Mouse (Mus musculus) kidney, adult 2 months (tissue): ENCODE data around the gene Slc25a36. TPM values are rescaled to one million over a fixed set of nuclear protein-coding genes. Genes with fewer than 3 reads are reported as not detected.
A peak's percentile ranks its signal among the peaks of the same experiment; 100 is the strongest.

Experiments
- DNase-seq: peaks from one replicate; pipeline ENCODE4 v3.0.0; 2021
- H3K27ac ChIP-seq: fragments of 200-500 bp; 2 replicates; pipeline ENCODE4 v1.5.1; 2012; ENCODE audit warnings: low read depth, low read length, control low read depth, inconsistent platforms; ENCODE audit not compliant: insufficient read depth
- H3K27me3 ChIP-seq: fragments of 200-500 bp; replicated peaks from 2 replicates; pipeline ENCODE4 v1.6.1; 2012; ENCODE audit warnings: mild to moderate bottlenecking, moderate library complexity, low read length, inconsistent platforms; ENCODE audit not compliant: control insufficient read depth, insufficient read depth
- H3K36me3 ChIP-seq: fragments of 200-500 bp; 2 replicates; pipeline ENCODE4 v1.6.1; 2012; ENCODE audit warnings: mild to moderate bottlenecking, moderate library complexity, low read length, inconsistent platforms; ENCODE audit not compliant: control insufficient read depth, insufficient read depth
- H3K4me1 ChIP-seq: fragments of 200-500 bp; 2 replicates; pipeline ENCODE4 v1.6.1; 2011; ENCODE audit warnings: low read length; ENCODE audit not compliant: control insufficient read depth, insufficient read depth
- H3K4me3 ChIP-seq: fragments of 200-500 bp; 2 replicates; pipeline ENCODE4 v1.5.1; 2011; ENCODE audit warnings: mild to moderate bottlenecking, low read depth, low read length, control low read depth; ENCODE audit not compliant: insufficient read depth
- CTCF ChIP-seq: fragments of 200-500 bp; conservative IDR thresholded peaks from 2 replicates; pipeline ENCODE4 v1.5.1; 2011; ENCODE audit warnings: low read depth, mild to moderate bottlenecking, control low read depth, low read length, moderate library complexity, mixed read lengths; ENCODE audit not compliant: insufficient read depth, insufficient read length
- POLR2A ChIP-seq: fragments of 200-500 bp; IDR thresholded peaks from one replicate; pipeline ENCODE4 v1.6.1; 2011; ENCODE audit warnings: low read depth, low read length, control low read depth
- WGBS: fragments of 180-500 bp; shearing (Covaris S2); methylation state at CpG from one replicate; pipeline ENCODE4 v1.1.7; 2018; 5-methylcytosine and 5-hydroxymethylcytosine counted together
- polyA plus RNA-seq: library from polyadenylated mRNA; depleted of rRNA; stranded (reverse); fragments of >200 nt; gene quantifications from 2 replicates; pipeline ENCODE4 v1.2.3, GENCODE M21; 2012

Slc25a36 gene
- polyA plus RNA-seq, 1 experiment, result 45.6 TPM

DNA sequence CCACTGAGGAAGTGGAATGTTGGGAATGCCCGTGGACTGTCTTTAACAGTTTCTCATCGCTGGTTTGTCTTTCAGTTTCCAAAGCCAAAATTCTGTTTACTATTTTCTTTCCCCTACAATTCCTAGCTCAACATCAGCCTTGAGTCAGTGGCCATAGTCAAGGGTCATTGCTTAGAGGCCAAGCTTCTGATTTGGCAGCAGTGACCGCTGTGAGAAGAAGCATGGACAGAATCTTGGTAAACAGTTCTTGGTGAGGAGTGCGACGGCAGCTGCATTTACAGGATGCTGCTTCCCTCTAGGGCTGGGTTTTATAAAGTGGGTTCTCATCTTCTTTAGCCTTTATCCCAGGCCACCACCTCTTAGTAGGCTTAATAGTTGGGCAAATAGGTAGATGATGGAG lies 19.0 kb upstream of the Slc25a36 start:
- Histone ChIP-seq H3K4me3 (no peak overlapping the region), H3K27me3 (no peaks in the 10 kb centered on the region), H3K4me1 (peaks cover 10% of the 10 kb centered on the region), H3K27ac (no peak overlapping the region), H3K36me3 (no peaks in the 10 kb centered on the region)
- peak; percentile 78 for DNase-seq
- TF ChIP-seq CTCF, result no peak
- no peak for TF ChIP-seq POLR2A
- WGBS, result 49% methylated on average over 5 of the region's 5 CpGs

DNA sequence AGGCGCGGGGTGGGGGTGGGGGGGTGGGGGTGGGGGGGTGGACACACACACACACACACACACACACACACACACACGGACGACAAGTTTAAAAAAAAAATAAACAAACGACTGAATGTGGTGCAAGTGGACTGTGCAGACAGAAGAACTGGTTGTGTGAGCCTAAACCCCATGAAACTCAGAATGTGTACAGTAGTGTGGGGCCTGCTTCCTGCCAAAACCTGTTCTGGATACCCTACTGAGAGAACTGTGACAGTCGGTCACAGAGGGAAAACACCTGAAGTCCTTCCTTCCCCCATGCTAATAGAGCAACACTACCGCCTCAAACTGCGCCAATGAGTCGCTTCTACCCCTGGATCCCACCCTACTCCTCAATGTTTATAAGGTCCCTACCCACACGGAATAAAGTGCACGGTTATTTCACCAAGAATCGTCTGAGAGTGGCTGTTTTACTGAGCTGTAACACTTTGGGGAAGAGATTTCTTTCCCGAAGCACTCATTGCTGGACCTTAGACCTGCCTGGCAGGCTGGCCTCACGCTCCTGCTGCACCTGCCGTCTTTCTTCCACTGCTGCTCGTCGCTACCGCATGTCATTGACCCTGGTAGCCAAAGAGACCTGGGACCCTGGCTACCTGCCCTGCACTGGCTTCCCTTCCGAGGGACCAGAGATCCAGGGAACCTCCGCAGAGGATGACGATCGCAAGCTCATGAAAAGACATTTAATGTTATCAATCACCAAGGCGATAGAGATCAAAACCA lies 13.2 kb upstream of the Slc25a36 start:
- peaks cover 17% of the 10 kb centered on the region for H3K4me1 ChIP-seq
- WGBS, result 45% methylated on average over 23 of the region's 23 CpGs
- H3K27me3 ChIP-seq, result no peaks in the 10 kb centered on the region
- H3K36me3 ChIP-seq, result no peaks in the 10 kb centered on the region
- DNase-seq, result peak; percentile 82
- peak overlapping the region; percentile 73; the same call in 1 of the 2 replicates for H3K27ac ChIP-seq
- no peak overlapping the region for H3K4me3 ChIP-seq
- no peak for TF ChIP-seq CTCF
- no peak for TF ChIP-seq POLR2A

DNA sequence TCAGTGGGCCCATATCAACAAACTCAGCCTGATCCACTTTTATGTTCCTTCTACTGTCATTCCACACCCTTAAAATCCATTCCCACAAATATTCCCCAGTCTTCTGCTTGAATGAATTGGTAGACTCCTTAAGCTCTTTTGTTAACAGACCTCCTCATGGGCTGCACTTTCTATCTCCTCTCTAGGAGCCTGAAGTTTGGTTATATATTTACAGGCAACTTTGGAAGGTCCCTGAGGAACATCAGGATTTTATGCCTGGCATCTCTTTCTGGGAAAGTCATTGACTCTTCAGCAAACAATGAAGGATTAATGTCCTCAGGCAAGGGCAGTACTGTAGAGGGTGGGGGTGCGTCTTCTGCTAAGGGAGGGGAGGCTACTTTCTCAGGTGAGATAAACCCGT lies 10.5 kb upstream of the Slc25a36 start:
- Histone ChIP-seq H3K4me1 (peaks cover 17% of the 10 kb centered on the region), H3K4me3 (no peak overlapping the region), H3K27me3 (no peaks in the 10 kb centered on the region), H3K36me3 (no peaks in the 10 kb centered on the region), H3K27ac (no peak overlapping the region; the same call in 1 of the 2 replicates)
- 48% methylated on average over 2 of the region's 2 CpGs for WGBS
- TF ChIP-seq CTCF, result no peak
- TF ChIP-seq POLR2A, result no peak
- peak; percentile 83 for DNase-seq

DNA sequence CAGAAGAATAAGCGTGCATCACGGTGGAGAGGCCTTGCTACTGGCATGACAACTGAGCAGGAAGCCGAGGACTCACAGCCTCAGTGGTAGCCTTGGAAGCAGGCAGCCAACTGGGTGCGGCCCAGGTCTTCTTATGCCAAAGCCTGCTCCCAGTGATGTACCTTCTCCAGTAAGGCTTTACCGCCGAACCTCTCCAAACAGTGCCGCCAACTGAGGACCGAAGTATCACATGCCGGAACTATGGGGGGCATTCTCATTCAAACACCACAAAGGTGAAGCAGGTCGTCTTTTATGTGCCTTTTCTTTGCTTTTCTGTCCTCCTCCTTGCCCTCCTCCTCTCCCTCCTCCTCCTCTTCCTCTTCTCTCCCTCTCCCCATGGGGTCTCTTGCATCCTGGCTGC lies 3.3 kb upstream of the Slc25a36 start:
- no peak overlapping the region for H3K27ac ChIP-seq
- DNase-seq, result no peak
- 89% methylated on average over 10 of the region's 10 CpGs for WGBS
- TF ChIP-seq POLR2A (no peak), CTCF (no peak)
- peaks cover 4% of the 10 kb centered on the region for H3K4me1 ChIP-seq
- no peaks in the 10 kb centered on the region for H3K27me3 ChIP-seq
- no peaks in the 10 kb centered on the region for H3K36me3 ChIP-seq
- H3K4me3 ChIP-seq, result no peak overlapping the region

DNA sequence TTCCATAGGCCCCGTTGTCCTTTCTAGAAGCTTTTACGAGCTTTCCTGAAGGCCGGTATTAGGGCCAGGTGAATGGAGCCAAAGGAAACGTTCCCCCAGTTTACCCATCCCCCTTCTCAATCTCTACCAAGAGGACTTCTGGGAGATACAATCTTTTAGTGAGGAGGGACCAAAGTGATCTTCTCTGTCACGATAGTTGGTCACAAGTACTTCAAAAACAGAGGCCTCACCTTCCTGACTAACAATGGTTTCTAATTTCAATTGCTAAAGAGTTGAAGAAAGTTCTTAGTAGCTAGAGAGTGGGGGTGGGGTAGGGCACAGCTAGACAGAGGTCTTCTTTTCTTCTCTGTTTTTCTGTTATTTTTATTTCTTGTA lies 2.6 kb upstream of the Slc25a36 start:
- no peak overlapping the region for H3K4me3 ChIP-seq

DNA sequence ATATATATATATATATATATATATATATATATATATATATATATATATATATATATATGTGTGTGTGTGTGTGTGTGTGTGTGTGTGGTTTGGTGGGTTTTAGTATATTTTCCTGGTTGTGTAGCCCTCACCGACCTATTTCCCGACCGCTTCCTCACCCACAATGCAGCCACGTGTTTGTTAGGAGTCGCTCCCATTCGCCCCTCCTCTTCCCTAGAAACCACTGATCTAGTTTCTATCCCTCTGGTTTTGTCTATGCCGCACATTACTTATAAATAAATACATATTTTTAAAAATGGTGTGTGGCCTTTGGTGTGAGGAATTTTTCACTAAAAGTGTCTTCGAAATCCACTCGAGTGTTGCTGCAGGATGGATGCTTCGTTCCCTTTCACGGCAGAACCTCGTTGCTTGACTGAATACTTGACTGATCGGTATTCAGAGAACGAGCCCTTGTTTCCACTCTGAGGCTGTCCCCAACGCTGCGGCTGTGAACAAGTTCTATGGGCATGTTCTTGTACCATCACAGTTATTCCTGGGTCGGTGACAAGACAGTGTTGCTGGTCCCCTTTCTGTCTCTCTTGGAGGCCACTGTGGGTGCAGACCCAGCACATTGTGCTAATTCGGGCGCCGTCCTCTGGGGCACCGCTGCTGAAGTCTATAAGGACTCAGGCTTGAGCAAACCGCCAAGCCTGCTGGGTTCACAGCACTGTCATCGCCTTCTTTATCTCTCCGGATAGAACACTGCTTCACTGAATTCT lies 2.0 kb upstream of the Slc25a36 start:
- H3K27ac ChIP-seq, result no peak overlapping the region
- peaks cover 6% of the 10 kb centered on the region for H3K4me1 ChIP-seq
- no peaks in the 10 kb centered on the region for H3K27me3 ChIP-seq
- DNase-seq, result no peak
- no peaks in the 10 kb centered on the region for H3K36me3 ChIP-seq
- H3K4me3 ChIP-seq, result no peak overlapping the region
- WGBS, result 86% methylated on average over 24 of the region's 24 CpGs
- TF ChIP-seq CTCF, result no peak
- no peak for TF ChIP-seq POLR2A

More for the DNA sequence above, 2.6 kb upstream of the Slc25a36 start:
- Histone ChIP-seq H3K36me3 (no peaks in the 10 kb centered on the region), H3K27me3 (no peaks in the 10 kb centered on the region), H3K27ac (no peak overlapping the region), H3K4me1 (peaks cover 6% of the 10 kb centered on the region)
- no peak for DNase-seq
- WGBS, result 45% methylated on average over 5 of the region's 5 CpGs
- no peak for TF ChIP-seq POLR2A
- TF ChIP-seq CTCF, result no peak

DNA sequence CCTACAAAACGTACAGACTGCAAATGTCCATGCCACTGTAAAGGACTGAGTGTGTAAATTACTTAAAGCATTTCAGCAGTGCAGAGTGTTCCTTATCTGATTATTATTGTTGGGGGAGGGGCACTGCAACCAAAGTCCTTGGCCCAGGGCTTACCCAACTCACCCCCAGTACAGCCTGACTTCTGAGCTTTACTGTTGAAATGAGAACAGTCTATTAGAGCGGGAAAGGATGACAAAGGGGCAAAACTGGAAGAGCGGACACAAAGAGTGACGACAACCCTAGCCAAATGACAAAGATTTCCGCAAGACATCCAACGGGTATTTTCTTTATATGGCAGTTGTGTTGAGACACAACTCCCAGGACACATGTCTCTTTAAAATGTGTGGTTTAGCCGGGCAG lies 1.3 kb upstream of the Slc25a36 start:
- Histone ChIP-seq H3K36me3 (no peaks in the 10 kb centered on the region), H3K27me3 (no peaks in the 10 kb centered on the region), H3K4me1 (peaks cover 6% of the 10 kb centered on the region), H3K27ac (no peak overlapping the region), H3K4me3 (no peak overlapping the region)
- TF ChIP-seq CTCF, result no peak
- TF ChIP-seq POLR2A, result no peak
- 87% methylated on average over 7 of the region's 7 CpGs for WGBS
- DNase-seq, result no peak
